Mouse (Mus musculus) liver, adult (tissue): Measurements from ENCODE around the gene Msi2.

Experiments used
- GATA4 ChIP-seq: IDR thresholded peaks from 2 replicates; pipeline ENCODE4 v1.6.1; 2014; ENCODE audit warnings: mild to moderate bottlenecking, low read length; ENCODE audit not compliant: insufficient replicate concordance

Gene Msi2

DNA sequence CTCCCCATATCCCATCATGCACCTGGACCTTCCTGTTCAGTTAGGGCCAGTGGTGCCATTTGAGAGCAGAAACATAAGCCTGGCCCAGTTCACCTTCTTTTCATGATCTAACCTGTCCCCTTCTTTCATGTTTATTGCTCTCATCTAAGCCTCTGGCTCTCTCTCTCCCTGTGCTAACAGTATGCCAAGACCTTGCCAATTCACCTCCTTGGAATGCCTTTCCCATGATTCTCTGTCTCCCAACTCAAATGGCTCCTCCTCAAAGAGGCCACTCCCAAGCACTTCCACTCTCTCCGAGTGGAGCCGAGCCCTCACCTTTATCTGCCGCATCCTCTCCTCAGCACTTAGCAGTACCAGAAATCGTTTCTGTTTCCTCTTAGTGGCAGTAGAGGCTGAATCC is 256.7 kb downstream of the Msi2 start:
- no peak for TF ChIP-seq GATA4

DNA sequence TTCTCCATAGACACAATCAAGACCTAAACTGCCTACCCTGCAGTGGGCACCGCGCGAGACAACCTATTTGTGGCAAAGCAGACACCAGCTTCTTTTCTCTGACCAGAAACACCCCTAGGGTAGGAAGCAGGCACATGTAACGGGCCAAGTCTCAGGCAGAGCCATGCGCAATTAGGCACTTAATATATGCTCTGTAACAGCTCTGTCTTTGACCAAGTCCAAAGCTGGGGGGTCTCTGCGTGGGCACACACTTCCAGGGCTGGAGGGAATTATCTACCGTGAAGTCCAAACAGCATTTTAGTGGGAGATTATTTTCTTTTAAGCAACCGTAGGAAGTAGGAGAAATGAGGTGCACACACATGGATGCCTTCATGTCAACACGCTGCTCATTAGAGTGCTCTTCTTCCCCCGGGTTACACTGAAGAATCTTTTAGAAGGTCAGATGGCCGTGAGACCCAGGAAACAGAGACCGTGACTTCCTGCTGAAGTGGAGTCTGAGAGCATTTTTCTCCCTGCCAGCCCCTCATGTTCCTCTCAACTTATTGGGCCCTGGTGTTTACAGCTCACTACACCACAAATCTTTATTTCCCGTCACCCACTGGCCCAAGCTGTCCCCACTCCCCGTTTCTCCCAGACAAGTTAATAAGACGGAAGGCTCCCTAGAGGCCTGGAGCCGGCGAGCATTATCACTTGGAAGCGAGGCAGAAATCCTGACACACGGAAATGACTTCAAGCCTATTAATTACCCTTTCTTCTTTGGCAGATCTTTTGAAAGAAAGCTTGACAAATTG is 258.2 kb downstream of the Msi2 start:
- TF ChIP-seq GATA4, result no peak

DNA sequence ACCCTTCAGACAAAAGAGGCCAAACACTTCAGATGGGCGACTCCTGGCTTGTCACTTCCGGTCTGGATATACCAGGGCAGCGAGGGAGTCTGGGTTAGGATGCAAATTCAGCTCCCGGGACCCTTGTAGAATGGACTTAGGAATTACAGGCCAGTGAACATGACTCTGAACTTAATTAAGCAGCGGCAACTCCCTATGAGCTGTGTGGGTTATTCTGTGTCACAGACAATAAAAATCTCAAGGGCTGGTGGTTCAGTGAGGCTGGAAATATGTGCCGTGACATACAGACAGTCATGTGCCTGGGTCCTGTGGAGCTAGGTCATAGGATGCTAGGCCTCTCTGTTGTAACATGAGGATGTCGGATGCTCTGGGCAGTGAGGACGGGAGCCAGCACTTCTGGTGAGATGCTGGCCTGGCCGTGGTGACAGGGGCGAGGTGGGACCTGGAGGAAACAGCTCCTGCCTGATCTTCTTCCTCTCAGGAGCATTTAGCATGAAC is 261.0 kb downstream of the Msi2 start:
- TF ChIP-seq GATA4, result no peak

DNA sequence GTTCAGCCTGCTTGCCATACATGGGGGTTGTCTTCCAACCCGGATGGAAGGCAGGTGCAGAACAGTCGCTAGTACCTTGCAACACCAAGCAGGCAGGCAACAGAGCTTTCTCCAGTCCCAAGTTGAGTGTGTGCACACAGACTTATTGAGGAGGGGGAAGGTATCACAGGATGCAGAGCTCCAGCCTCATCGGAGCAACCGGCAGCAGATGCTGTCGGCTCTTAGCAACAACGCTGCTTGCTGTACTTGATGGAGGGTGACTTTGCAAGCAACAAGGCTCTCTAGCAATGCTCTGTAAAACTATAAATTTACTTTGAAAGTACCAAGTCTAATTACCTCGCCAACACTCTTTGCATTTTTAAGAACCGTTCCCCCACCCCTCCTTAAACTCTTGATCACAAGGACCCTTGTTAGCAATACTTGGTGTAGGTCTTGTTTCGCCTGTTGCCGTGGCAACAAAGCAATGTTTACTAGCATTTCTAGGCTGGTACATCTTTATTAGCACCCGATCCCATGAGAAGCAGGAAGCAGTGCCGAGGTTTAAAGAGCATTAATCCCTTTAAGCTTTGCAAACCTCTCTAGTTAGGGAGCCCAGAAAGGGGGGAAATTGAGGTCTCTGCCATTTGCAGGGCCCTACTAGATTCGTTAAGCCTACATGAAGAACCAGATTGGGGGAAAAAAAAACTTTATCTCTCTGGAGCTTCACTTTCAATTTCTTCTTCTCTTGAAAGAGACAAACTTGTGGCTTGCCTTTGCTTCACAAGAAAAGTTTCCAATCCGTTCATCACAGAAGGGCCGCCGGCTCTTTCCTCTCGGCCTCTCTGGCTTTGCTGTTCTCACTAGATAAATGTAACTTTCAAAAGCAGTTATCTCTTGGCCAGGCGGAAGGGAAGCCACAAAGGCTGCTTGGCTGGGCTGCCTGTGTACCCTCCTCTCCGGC is 263.2 kb downstream of the Msi2 start:
- peak; percentile 12; the same call in 1 of the 2 replicates for TF ChIP-seq GATA4

DNA sequence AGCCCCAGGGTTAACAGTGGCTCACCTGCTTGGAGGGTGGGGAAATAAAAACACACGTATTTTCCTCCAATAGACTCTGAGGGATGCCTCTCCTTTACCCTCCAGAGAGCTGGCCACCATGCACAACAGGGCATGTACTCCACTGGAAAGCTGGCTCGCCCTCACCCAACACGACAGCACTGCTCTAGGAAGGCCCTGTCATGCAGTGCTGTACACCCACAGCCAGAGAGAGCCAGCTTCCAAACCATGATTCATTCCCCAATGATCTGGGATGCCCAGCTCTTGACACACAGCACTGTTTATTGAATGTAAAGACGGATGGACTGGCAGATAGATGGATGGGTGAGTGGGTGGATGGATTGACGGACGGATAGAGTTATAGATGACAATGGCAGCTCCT is 269.1 kb downstream of the Msi2 start:
- no peak for TF ChIP-seq GATA4

DNA sequence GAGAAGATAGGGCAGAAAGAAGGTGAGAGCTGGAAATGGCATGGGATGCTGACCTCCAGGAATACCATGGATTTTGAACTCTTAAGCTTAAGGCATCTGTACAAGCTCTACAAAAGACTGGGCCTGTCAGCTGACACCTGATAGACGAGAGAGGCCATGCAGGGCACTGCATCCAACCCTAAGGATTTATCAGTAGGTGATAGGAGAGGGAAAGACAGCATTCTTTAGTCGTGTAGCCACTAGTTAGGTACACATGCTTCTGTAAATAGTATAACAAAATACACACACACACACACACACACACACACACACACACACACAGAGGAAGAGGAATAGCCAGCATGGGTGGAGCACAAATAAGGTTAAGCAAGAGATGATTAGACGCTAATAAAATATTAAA is 269.7 kb downstream of the Msi2 start:
- TF ChIP-seq GATA4, result no peak

DNA sequence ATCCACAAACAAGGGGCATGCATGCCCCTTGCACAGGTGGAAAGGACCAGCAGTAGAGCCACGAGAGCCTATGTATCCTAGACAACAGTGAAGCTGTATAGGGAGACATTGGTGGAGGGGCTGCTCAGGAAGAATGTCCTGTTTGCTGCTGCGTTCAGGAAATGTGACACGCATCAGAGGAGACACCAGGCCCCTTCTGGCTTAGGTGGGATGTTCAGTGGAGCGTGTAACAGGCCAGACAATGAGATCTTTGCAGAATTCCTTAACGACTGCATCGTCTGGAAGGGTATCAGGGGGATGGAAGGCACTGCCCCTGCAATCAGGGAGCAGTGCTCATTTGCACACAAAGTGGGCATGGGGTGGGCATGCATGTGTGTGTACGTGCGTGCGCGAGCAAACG is 271.0 kb downstream of the Msi2 start:
- TF ChIP-seq GATA4, result no peak

DNA sequence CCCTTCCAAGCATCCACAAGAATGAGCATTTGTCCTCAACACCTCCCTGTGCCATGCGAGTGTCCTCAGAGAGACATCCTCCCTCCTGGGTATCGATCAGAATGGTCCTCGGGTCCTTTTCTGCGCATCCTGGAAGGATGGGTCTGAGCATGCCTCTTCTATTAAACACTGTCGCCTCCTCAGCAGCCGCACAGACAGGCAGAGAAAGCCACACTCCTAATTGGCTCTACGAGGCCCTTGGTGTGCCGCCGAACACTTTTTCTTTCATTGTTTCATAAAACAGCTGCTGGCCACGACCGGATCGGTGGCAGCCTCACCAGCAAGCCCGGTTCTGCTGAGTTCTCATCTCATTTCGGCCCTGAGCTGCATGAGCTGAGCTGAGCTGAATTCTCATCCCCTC is 274.4 kb downstream of the Msi2 start:
- TF ChIP-seq GATA4, result no peak

DNA sequence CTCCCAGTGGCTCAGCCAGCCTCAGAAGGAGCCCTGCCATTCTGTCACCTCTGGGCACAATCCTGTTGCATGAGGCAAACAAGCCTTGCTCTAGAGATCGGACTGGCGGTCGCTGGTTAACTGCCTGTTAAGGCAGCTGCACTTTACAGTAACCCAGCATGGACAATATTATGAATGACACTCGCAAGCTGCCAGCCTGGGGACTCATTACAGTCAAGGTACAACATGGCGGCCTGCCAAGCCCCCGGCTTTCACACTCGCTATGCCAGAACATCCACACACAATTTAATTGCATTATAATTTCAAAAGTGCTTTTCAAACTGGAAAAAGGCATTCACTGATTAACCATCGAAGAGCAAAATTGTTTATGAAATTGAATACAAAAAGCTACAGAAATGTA is 275.0 kb downstream of the Msi2 start:
- TF ChIP-seq GATA4, result no peak

DNA sequence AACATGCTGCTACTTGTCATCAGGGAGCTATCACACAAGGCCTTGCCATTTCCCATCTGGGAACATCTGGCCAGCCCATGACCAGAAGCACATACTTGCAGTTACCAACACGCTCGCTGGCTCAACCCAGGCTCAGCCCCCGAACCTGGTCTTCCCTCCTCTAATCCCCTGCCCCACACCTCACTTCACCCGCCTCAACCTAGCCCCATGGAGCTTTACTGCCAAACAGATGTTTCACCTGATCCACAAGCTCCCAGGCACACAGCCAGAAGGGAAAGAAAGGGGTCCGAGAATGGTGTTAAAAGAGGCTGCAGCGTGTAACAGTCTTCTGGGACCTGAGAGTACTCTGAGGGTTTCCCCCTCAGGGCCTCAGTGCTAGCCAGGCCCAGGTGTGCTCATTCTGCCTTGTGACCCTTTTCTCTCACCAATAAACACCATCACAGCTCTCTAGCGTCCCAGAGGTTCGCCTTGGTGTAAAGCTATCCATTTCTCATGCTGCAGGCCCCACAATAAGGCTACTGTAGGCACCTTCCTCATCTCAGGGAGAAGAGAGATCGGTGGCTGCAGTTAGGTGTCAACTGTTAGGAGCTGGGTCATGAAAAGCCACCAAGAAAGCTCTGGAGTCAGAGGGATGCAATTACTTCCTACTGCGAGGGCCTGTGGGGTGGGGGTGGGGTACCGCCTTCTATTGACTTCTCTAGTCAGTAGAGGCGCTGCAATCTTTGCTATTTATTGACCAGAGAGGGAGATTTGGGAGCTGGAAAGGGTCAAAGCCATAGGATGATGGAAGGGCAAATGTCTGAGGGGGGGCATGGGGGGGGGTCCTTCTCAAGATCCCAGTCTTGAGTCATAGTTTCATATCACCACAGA is 276.2 kb downstream of the Msi2 start:
- TF ChIP-seq GATA4, result no peak

DNA sequence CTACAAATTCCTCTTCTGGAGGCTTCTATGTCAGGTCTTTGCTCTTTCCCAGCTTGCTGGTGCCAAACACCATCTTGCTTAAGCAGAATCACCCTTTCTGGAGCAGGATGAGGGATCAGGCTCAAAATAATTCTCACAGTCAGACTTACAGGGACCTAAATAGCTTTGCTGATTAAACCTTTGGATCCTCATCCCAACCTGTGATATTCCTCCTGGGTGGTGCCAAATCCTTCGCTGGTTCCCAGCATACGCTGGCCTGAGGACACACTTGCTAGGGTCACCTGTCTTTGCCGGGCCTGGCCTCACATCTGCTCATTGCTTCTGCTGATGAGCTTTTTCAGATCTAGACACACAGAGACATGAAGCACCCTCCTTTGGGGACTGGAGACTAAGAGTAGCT is 279.7 kb downstream of the Msi2 start:
- TF ChIP-seq GATA4, result no peak

DNA sequence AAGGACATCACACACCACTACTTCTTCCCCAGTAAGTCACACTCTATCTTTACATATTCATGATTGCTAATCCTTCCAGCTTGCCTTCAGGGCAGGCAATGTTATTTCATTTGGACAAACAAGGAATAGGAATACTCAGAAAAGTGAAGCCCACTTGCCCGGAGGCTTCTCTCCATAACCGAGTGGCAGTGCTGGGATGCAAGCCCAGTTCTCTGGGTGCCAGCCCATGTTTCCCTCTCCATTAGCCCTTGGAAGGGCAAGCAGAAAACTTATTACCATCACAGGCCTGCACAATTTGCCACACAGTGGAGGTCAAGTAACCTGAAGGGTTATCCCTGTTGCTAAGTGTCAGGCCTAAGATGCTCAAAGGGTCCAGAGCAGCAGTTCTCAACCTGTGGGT is 281.7 kb downstream of the Msi2 start:
- no peak for TF ChIP-seq GATA4

DNA sequence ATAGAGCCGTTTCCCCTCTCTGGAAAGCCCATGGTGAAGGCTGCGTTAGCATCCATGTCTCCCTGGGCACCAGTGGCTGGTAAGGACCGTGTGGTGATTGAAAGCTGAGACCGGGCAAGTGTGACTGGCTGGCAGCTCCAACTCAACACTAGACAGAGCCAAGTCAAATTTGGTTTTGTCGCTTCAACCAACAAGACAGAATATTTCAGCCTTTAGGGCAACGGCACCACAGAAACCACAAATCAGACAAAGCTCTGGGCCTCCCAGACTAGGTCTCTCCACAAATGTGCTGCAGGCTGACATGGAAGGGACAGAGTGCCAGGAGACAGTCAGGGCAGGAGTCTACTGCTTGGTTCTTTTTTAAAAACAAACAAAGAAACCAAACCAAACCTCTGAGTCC is 282.8 kb downstream of the Msi2 start:
- TF ChIP-seq GATA4, result no peak

DNA sequence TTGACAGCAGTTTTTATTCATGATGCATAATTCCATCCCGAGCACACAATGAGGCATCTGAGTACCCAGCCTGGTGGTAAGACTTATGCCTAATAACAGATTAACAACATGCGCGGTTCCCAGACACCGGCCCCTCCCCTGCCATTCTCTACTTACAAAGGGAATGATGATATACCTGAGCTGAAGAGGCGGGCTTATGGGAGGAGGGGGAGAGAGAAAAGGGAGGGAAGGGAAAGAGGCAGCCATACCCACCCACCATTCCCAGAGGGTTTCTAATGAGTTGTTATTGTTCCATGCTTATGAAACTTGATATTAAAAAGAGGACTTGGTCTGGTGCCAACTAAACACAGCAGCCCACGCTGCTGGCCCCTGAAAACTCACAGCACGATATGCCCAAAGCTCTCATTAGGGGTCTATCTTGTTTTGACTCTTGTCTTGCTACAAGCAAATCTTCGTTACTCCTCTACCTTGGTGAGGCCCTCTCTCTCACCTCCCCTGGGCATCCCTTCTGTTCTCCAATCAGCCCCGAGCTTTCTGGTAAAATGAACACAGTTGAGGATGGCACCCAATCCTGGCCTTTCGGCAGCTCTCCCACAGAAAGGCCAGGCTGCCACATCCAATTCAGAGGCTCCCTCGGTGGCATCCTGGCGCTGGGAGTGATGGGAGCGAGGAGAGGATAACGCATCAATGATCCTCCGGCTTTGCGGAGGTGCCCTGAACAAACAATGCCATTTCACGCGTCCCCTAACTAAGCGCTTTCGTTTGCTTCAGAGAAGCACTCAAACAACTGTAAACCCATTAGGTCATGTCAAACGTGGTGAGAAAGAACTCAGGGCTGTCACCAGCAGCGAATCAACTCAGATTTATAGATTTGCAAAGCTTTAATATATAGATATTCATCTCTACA is 286.7 kb downstream of the Msi2 start:
- TF ChIP-seq GATA4, result no peak
